Mouse (Mus musculus) gastrocnemius, postnatal 25 days (tissue): ENCODE results near the gene Zbed5. TPM values are rescaled to one million over a fixed set of nuclear protein-coding genes. Genes with fewer than 3 reads are reported as not detected.
"Not testable (repeated sequence)": the region's sequence is repeated elsewhere in the genome, so short reads cannot be mapped to it uniquely, and the experiment has no call there.

ENCODE experiments used
- DNase-seq: peaks from one replicate; pipeline ENCODE4 v3.0.0; 2022
- total RNA-seq, 2 experiments: library from RNA; stranded (reverse); gene quantifications; 1 replicate in 1 of 2; 2 replicates in 1 of 2; pipeline ENCODE4 v1.2.3; 2021

Gene Zbed5
- total RNA-seq, 2 experiments from 2014 or later: 0.19 to 1.1 TPM

- peak; percentile 84 for DNase-seq
Observed at GRCm38 (mm10) chr5:129908242-129908965, 12.9 kb downstream of the Zbed5 start, which contains the start of gene Nupr1l. TSS of gene Nupr1l (plus strand) at chr5:129908540.

GRCm38 (mm10) chr5:129909147-129909546 is 13.6 kb downstream of the Zbed5 start:
- no peak for DNase-seq

GRCm38 (mm10) chr5:129909591-129909990 is 14.1 kb downstream of the Zbed5 start:
- no peak for DNase-seq

- DNase-seq: no peak
Observed at GRCm38 (mm10) chr5:129914024-129914423, 18.5 kb downstream of the Zbed5 start.

- not testable (repeated sequence) for DNase-seq
Observed at GRCm38 (mm10) chr5:129915491-129915890, 20.0 kb downstream of the Zbed5 start.

GRCm38 (mm10) chr5:129918065-129918651 is 22.6 kb downstream of the Zbed5 start:
- DNase-seq: no peak

GRCm38 (mm10) chr5:129918752-129919151 is 23.2 kb downstream of the Zbed5 start:
- no peak for DNase-seq

GRCm38 (mm10) chr5:129919320-129919719 is 23.8 kb downstream of the Zbed5 start:
- no peak for DNase-seq

GRCm38 (mm10) chr5:129921972-129922371 is 26.4 kb downstream of the Zbed5 start:
- DNase-seq: no peak

GRCm38 (mm10) chr5:129924820-129925452 is 29.4 kb downstream of the Zbed5 start:
- DNase-seq: no peak

- DNase-seq: no peak
Observed at GRCm38 (mm10) chr5:129925933-129926332, 30.4 kb downstream of the Zbed5 start.

- DNase-seq: no peak
Observed at GRCm38 (mm10) chr5:129929924-129930855, 34.7 kb downstream of the Zbed5 start.

GRCm38 (mm10) chr5:129936941-129937340 is 41.4 kb downstream of the Zbed5 start:
- DNase-seq: no peak

- no peak for DNase-seq
Observed at GRCm38 (mm10) chr5:129940281-129940680, 44.8 kb downstream of the Zbed5 start.

- no peak for DNase-seq
Observed at GRCm38 (mm10) chr5:129940736-129941494, 45.4 kb downstream of the Zbed5 start.

GRCm38 (mm10) chr5:129941495-129942045 is 46.0 kb downstream of the Zbed5 start, which contains the start of gene Vkorc1l1:
TSS of gene Vkorc1l1 (plus strand) at chr5:129941970.
- peak; percentile 98 for DNase-seq

GRCm38 (mm10) chr5:129942073-129942939 is 46.8 kb downstream of the Zbed5 start:
- DNase-seq: peak; percentile 54

GRCm38 (mm10) chr5:129943402-129943801 is 47.9 kb downstream of the Zbed5 start:
- no peak for DNase-seq

- no peak for DNase-seq
Observed at GRCm38 (mm10) chr5:129947528-129948033, 52.1 kb downstream of the Zbed5 start.

GRCm38 (mm10) chr5:129952143-129952542 is 56.6 kb downstream of the Zbed5 start:
- no peak for DNase-seq
